Mouse (Mus musculus) midbrain, embryonic 12.5 days (tissue): Measurements from ENCODE around the gene Cypt2. TPM values are rescaled to one million over a fixed set of nuclear protein-coding genes. Genes with fewer than 3 reads are reported as not detected.
"Not testable (repeated sequence)": the region's sequence is repeated elsewhere in the genome, so short reads cannot be mapped to it uniquely, and the experiment has no call there.

Experiments used
- ATAC-seq: fragments of 200-750 bp; cut with Nextera tagmentation; 2 replicates; pipeline ENCODE4 v1.8.0; 2017; ENCODE audit warnings: low read depth, moderate TSS enrichment, moderate library complexity; ENCODE audit not compliant: low FRiP score
- H3K27ac ChIP-seq: fragments of 300-500 bp; sonication (generic); replicated peaks from 2 replicates; pipeline ENCODE4 v1.5.1; 2016; ENCODE audit warnings: mild to moderate bottlenecking
- H3K27me3 ChIP-seq: fragments of 300-500 bp; sonication (generic); 2 replicates; pipeline ENCODE4 v1.6.1; 2016; ENCODE audit warnings: mild to moderate bottlenecking
- H3K36me3 ChIP-seq: fragments of 300-500 bp; sonication (generic); 2 replicates; pipeline ENCODE4 v1.6.1; 2016
- H3K4me1 ChIP-seq: fragments of 300-500 bp; sonication (generic); 2 replicates; pipeline ENCODE4 v1.6.1; 2016
- H3K4me2 ChIP-seq: fragments of 300-500 bp; sonication (generic); replicated peaks from 2 replicates; pipeline ENCODE4 v1.6.1; 2016; ENCODE audit warnings: mild to moderate bottlenecking, moderate library complexity
- H3K4me3 ChIP-seq: fragments of 300-500 bp; sonication (generic); 2 replicates; pipeline ENCODE4 v1.5.1; 2016; ENCODE audit warnings: mild to moderate bottlenecking
- H3K9ac ChIP-seq: fragments of 300-500 bp; sonication (generic); replicated peaks from 2 replicates; pipeline ENCODE4 v1.6.1; 2016; ENCODE audit warnings: mild to moderate bottlenecking, moderate library complexity
- H3K9me3 ChIP-seq: fragments of 300-500 bp; sonication (generic); 2 replicates; pipeline ENCODE4 v1.6.1; 2016; ENCODE audit warnings: mild to moderate bottlenecking
- WGBS: fragments of 180-500 bp; shearing (Covaris S2); methylation state at CpG from one replicate; pipeline ENCODE4 v1.1.7; 2016; 5-methylcytosine and 5-hydroxymethylcytosine counted together
- polyA plus RNA-seq: library from polyadenylated mRNA; unstranded; fragments of >200 nt; fragmentation: Nextera tagmentation; extraction: Ambion mirVana; gene quantifications from 2 replicates; pipeline ENCODE4 v1.2.1, GENCODE M21; 2016

Gene Cypt2
- polyA plus RNA-seq = not detected in 2 replicates

- WGBS = 89% methylated on average over 4 of the region's 4 CpGs
- ATAC-seq, H3K4me2 ChIP-seq, H3K27me3 ChIP-seq, H3K4me1 ChIP-seq, H3K9ac ChIP-seq, H3K27ac ChIP-seq, H3K9me3 ChIP-seq, H3K4me3 ChIP-seq, H3K36me3 ChIP-seq: not testable (repeated sequence)
These were observed at the start of gene Cypt2 for GRCm38 (mm10) chrX:105499472-105499871. TSS of gene Cypt2 (plus strand) at chrX:105499772.

- Histone ChIP-seq H3K27ac (no peak overlapping the region), H3K9ac (no peak overlapping the region), H3K27me3 (no peaks in the 10 kb centered on the region), H3K4me1 (no peaks in the 10 kb centered on the region), H3K9me3 (no peaks in the 10 kb centered on the region), H3K4me2 (no peak overlapping the region), H3K36me3 (no peaks in the 10 kb centered on the region), H3K4me3 (no peak overlapping the region)
- no peak for ATAC-seq
- 62% methylated on average over 6 of the region's 6 CpGs for WGBS
These were observed 46.7 kb downstream of the Cypt2 start for GRCm38 (mm10) chrX:105546234-105546633.
